Mouse (Mus musculus) cortical plate, adult 2 months (tissue): Measurements from ENCODE around the gene Rnpc3. TPM values are rescaled to one million over a fixed set of nuclear protein-coding genes. Genes with fewer than 3 reads are reported as not detected.

ENCODE experiments used
- H3K27ac ChIP-seq: fragments of 200-500 bp; 2 replicates; pipeline ENCODE4 v1.5.1; 2012; ENCODE audit warnings: low read length, control low read depth, inconsistent platforms; ENCODE audit not compliant: insufficient read depth
- H3K4me1 ChIP-seq: fragments of 200-500 bp; 2 replicates; pipeline ENCODE4 v1.6.1; 2011; ENCODE audit warnings: low read length; ENCODE audit not compliant: control insufficient read depth, insufficient read depth
- H3K4me3 ChIP-seq: fragments of 200-500 bp; 2 replicates; pipeline ENCODE4 v1.5.1; 2011; ENCODE audit warnings: mild to moderate bottlenecking, low read length, control low read depth; ENCODE audit not compliant: insufficient read depth
- CTCF ChIP-seq: fragments of 200-500 bp; IDR thresholded peaks from 2 replicates; pipeline ENCODE4 v1.5.1; 2011; ENCODE audit warnings: mild to moderate bottlenecking, control low read depth, low read length; ENCODE audit not compliant: insufficient read depth; ENCODE audit errors: extremely low read depth
- POLR2A ChIP-seq: fragments of 200-500 bp; IDR thresholded peaks from 2 replicates; pipeline ENCODE4 v1.6.1; 2011; ENCODE audit warnings: mild to moderate bottlenecking, low read length, control low read depth; ENCODE audit not compliant: insufficient read depth; ENCODE audit errors: extremely low read depth
- polyA plus RNA-seq: library from polyadenylated mRNA; depleted of rRNA; stranded (reverse); fragments of >200 nt; gene quantifications from 2 replicates; pipeline ENCODE4 v1.2.3, GENCODE M21; 2012; rRNA removed

Gene Rnpc3
- polyA plus RNA-seq, 1 experiment, result 36.9 TPM

DNA sequence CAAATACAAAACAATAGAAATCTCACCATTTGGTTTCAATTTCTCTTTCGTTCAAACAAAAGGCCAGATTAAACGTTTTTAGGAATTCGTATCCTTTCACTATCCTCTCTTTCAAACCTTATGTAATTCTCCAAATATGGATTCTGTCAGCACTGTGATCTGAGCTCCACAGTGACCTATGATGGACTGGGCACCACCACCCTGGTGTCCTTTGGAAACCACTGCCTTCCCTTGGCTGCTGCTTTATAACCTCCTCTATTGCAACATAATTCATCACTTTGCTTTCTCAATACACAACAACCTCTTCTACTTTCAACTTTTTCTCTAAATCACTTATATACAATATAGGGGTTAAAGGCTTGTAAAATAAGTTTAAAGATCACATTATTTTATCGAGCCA, 55.4 kb downstream of the Rnpc3 start:
- Histone ChIP-seq H3K4me3 (no peak overlapping the region), H3K27ac (no peak overlapping the region)
- TF ChIP-seq POLR2A (no peak), CTCF (no peak)

DNA sequence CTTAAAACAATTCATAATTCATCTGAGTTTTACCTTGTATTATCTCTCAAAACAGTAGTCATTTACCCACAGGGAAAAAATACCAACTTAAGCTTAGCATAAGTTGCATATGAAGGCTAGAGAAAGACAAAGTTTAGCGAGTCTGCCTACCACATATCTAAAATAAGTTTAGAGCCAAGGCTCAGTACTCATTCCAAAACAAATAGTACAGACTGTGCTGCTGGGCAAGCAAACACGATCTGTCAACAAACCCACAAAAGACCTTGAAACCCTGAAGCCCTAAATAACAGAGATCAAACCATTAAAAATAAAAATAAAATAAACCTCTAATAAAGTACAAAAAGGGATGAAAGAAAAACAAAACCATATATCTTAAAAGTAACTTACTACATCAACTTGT, 55.8 kb downstream of the Rnpc3 start:
- H3K4me1 ChIP-seq, result no peaks in the 10 kb centered on the region
- no peak overlapping the region for H3K27ac ChIP-seq
- H3K4me3 ChIP-seq, result no peak overlapping the region
- no peak for TF ChIP-seq POLR2A

More for the DNA sequence above, 55.4 kb downstream of the Rnpc3 start:
- no peaks in the 10 kb centered on the region for H3K4me1 ChIP-seq

DNA sequence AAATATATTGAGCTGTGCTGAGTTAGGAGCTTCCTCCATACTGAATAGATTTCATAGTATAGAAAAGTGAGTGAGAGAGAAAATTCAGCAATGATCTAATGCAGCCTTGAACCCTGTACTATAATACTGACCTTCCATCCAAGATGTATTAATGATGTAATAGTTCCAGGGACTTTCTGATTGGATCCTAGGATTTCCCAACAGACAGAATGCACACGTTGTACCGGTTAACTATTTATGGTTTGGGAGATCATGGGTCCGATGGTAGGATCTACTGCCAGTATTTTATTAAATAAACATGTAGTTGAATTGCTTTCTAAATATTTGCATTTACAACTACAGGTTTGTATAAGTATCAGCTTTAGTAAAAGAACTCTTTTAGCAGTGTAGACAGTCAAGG, 57.8 kb downstream of the Rnpc3 start:
- Histone ChIP-seq H3K27ac (no peak overlapping the region), H3K4me1 (no peaks in the 10 kb centered on the region), H3K4me3 (no peak overlapping the region)
- no peak for TF ChIP-seq POLR2A
- no peak for TF ChIP-seq CTCF

Other genes starting within 250 kb of the Rnpc3 start
- 0.29 and 0.32 TPM in 2 replicates for gene Amy2a1, start 97.7 kb downstream of the Rnpc3 start, polyA plus RNA-seq
- gene Amy1, start 23.4 kb downstream of the Rnpc3 start, polyA plus RNA-seq, result 56.8 and 61.0 TPM in 2 replicates